Mouse (Mus musculus) hindbrain, embryonic 13.5 days (tissue): ENCODE measurements around the gene Psd4. TPM values are rescaled to one million over a fixed set of nuclear protein-coding genes. Genes with fewer than 3 reads are reported as not detected.

Experiments used
- ATAC-seq: fragments of 200-750 bp; cut with Nextera tagmentation; 2 replicates; pipeline ENCODE4 v1.8.0; 2017; ENCODE audit warnings: moderate TSS enrichment; ENCODE audit not compliant: low FRiP score
- H3K27ac ChIP-seq: fragments of 300-500 bp; sonication (generic); 2 replicates; pipeline ENCODE4 v1.5.1; 2015; ENCODE audit warnings: inconsistent platforms, mild to moderate bottlenecking, moderate library complexity
- H3K27me3 ChIP-seq: fragments of 300-500 bp; sonication (generic); 2 replicates; pipeline ENCODE4 v1.6.1; 2015; ENCODE audit warnings: mild to moderate bottlenecking, inconsistent platforms
- H3K36me3 ChIP-seq: fragments of 300-500 bp; sonication (generic); 2 replicates; pipeline ENCODE4 v1.6.1; 2015; ENCODE audit warnings: mild to moderate bottlenecking, inconsistent platforms
- H3K4me1 ChIP-seq: fragments of 300-500 bp; sonication (generic); replicated peaks from 2 replicates; pipeline ENCODE4 v1.6.1; 2015; ENCODE audit warnings: inconsistent platforms
- H3K4me2 ChIP-seq: fragments of 300-500 bp; sonication (generic); 2 replicates; pipeline ENCODE4 v1.6.1; 2015; ENCODE audit warnings: inconsistent platforms, mild to moderate bottlenecking, moderate library complexity
- H3K4me3 ChIP-seq: fragments of 300-500 bp; sonication (generic); 2 replicates; pipeline ENCODE4 v1.5.1; 2015; ENCODE audit warnings: mild to moderate bottlenecking, inconsistent platforms
- H3K9ac ChIP-seq: fragments of 300-500 bp; sonication (generic); 2 replicates; pipeline ENCODE4 v1.6.1; 2015; ENCODE audit warnings: mild to moderate bottlenecking, inconsistent platforms
- H3K9me3 ChIP-seq: fragments of 300-500 bp; sonication (generic); 2 replicates; pipeline ENCODE4 v1.6.1; 2016; ENCODE audit warnings: inconsistent platforms
- WGBS: fragments of 180-500 bp; shearing (Covaris S2); methylation state at CpG from one replicate; pipeline ENCODE4 v1.1.7; 2015; 5-methylcytosine and 5-hydroxymethylcytosine counted together
- polyA plus RNA-seq: library from polyadenylated mRNA; unstranded; fragments of >200 nt; fragmentation: Nextera tagmentation; extraction: Ambion mirVana; gene quantifications from 2 replicates; pipeline ENCODE4 v1.2.1, GENCODE M21; 2015

Psd4 gene
- polyA plus RNA-seq, 1 experiment from 2014 or later, result 0.74 TPM

DNA sequence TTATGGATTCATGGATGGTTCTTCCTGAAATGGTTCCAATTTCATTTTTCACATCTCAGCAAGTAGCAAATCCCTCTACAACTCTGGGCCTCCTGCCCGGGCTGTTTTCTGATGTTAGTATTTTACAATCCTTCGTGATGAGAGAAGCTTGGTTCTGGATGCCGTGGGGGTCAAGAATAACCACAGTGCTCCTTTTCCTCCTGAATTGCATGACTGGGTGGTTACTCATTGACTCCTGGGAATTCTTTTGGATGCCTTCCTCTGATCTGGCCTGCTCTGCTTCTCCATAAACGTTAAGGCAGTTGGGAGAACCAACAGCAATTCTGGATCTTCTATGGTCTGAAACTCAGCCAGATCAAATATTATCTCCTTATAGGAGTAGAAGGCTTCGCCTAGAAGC, 85.8 kb downstream of the Psd4 start:
- Histone ChIP-seq H3K36me3 (no peaks in the 10 kb centered on the region), H3K4me1 (peaks cover 23% of the 10 kb centered on the region), H3K4me2 (no peak overlapping the region), H3K9ac (no peak overlapping the region), H3K9me3 (no peaks in the 10 kb centered on the region), H3K27me3 (no peaks in the 10 kb centered on the region), H3K27ac (peak overlapping the region; percentile 73; the same call in 1 of the 2 replicates), H3K4me3 (no peak overlapping the region)
- no peak for ATAC-seq
- 79% methylated on average over 5 of the region's 5 CpGs for WGBS

DNA sequence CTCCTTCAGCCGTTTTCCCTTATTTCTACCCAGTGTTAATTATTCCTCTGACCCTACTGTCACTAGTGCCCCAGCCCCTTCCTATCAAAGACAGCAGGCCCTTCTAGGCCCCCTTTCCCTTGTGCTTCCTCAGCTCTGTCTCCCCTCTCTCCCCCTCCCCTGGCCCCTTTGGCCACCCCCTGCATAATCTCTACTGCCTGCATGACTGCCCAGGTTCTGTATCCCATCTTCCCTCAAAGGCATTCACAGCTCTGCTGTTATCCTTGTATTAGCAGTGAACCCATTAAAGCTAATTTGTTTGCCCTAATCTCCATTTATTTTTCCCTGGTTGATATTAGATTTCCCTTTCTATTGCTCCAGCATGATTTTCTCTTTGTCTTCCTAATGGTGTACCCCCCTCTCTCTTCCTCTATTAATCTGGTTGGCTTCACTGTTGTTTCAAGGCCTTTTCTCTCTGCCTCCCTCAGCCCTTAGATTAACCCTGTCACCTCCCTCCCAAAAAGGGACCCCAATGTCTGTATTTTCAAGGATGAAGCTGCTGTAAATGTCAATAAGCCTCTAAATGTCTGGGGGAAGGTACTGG, 87.1 kb downstream of the Psd4 start:
- Histone ChIP-seq H3K9me3 (no peaks in the 10 kb centered on the region), H3K4me3 (no peak overlapping the region), H3K36me3 (no peaks in the 10 kb centered on the region), H3K27ac (peak overlapping the region; percentile 73), H3K4me1 (peaks cover 23% of the 10 kb centered on the region), H3K9ac (no peak overlapping the region), H3K4me2 (no peak overlapping the region), H3K27me3 (no peaks in the 10 kb centered on the region)
- 16% methylated on average over 1 of the region's 1 CpGs for WGBS
- peak; percentile 85 for ATAC-seq

DNA sequence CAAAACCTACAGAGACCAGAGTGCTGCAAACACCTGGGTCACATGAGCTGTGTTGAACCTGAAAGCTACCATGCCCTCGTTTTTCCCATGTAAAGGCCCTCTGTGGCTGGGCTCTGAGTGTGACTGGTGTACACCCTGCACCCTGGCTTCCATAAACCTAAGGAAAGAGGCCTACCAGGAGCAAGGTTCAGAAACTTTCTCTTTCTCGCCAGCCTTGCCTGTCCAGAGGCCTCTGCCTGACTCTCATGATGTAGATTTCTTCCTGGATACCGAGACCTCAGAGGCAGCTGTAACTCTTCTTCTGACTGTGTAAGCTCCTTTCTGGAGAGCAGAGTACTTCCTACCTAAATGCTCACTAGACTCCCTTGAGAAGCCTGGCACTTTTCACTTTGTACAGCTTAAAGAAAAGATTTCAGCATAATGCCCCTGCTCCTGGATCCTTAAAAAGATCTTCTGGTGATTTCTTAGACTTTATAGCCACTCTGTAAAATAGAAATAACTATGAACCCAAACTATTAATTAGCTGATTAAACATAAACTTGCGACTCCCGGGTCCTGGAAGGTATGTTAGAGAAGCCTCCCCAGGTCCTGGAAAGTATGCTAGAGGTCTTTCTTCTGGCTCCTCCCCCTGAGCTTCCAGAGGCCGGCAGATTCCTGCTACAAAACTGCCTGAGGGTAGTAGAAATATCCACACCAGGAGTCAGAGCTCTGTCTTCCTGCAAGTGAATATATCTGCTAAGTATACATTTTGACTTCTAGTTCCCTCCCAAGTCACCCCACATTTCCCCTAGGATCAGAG, 87.9 kb downstream of the Psd4 start:
- ATAC-seq, result no peak
- Histone ChIP-seq H3K4me1 (peaks cover 23% of the 10 kb centered on the region), H3K4me2 (no peak overlapping the region), H3K9ac (0 out of 2 replicates have a peak overlapping the region, but pooled peaks have one; percentile 2), H3K27me3 (no peaks in the 10 kb centered on the region), H3K4me3 (no peak overlapping the region), H3K36me3 (no peaks in the 10 kb centered on the region), H3K9me3 (no peaks in the 10 kb centered on the region), H3K27ac (peak overlapping the region; percentile 73)
- WGBS, result 51% methylated on average over 6 of the region's 6 CpGs

DNA sequence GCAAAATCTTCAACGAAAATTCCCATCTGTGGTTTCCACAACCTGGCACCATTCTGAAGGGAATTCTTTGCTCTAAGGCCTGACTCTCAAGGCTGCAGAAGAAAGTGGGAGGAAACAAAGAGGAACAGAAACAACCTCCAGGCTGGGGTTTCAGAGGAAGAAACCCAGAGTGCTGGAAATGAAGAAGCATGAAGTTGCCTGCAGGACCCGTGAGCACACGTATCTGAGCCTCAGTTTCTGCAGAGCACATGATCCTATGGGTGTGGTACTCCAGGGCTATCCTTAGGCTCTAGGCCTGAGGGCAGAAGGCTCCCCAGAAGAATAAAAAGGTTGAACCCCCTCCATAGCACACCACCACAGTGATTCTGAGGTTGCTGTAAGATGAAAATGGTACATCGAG, 89.5 kb downstream of the Psd4 start:
- H3K4me1 ChIP-seq, result peaks cover 23% of the 10 kb centered on the region
- peak overlapping the region; percentile 12; the same call in 1 of the 2 replicates for H3K27ac ChIP-seq
- H3K36me3 ChIP-seq, result no peaks in the 10 kb centered on the region
- H3K4me3 ChIP-seq, result no peak overlapping the region
- no peak for ATAC-seq
- H3K9ac ChIP-seq, result no peak overlapping the region
- 85% methylated on average over 4 of the region's 4 CpGs for WGBS
- no peak overlapping the region for H3K4me2 ChIP-seq
- H3K27me3 ChIP-seq, result no peaks in the 10 kb centered on the region
- no peaks in the 10 kb centered on the region for H3K9me3 ChIP-seq

DNA sequence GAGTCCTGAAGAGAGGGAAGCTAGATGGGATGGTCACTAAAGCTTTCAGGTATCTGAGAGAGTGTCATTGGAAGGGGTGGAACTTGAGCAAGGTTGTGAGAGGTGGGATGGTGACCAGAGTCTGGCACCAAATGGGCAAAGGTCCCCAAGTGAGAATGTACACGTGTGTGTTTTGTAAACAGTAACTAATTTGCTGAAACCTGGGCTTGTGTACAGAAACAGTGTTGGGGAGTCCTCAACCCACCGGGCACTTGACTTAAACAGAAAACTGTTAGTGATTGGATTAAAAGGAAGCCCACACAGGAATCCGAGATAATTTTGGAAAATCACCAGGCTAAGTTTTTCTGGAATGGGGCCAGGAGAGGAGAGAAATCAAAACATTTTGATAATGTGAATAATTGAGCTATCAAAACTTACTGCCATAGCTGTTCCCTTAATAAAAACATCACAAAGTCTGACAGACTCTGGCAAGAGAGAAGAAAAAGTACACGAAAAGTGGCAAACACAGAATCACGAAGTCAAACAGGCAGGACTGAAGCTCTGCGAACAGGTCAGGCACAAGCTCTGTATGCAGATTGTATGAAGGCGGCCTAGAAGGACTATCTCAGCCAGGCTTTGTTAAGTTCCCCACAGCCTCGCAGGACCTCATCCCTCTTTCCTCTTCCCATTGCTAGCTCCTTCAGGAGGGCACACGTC, 92.9 kb downstream of the Psd4 start:
- ATAC-seq, result no peak
- Histone ChIP-seq H3K4me3 (no peak overlapping the region), H3K4me2 (no peak overlapping the region)

DNA sequence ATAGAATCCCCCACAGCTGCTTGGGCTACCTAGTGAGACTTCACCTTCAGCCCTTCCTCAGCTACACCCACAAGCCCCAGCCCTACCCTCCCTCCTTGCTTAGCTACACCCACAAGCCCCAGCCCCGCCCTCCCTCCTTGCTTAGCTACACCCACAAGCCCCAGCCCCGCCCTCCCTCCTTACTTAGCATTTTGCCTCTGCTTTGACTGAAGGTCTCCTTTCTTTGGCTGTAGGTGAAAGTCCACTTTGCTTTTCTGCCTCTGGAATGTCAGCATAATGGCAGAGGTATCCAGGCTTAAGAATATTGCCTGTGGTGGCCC, 93.4 kb downstream of the Psd4 start:
- ATAC-seq, result no peak
- Histone ChIP-seq H3K27ac (no peak overlapping the region), H3K4me1 (0 out of 2 replicates have a peak, but pooled peaks cover 5% of the 10 kb centered on the region), H3K9ac (no peak overlapping the region), H3K9me3 (no peaks in the 10 kb centered on the region), H3K27me3 (no peaks in the 10 kb centered on the region), H3K36me3 (no peaks in the 10 kb centered on the region), H3K4me2 (no peak overlapping the region), H3K4me3 (no peak overlapping the region)
- WGBS, result 23% methylated on average over 2 of the region's 2 CpGs

More for the DNA sequence above, 92.9 kb downstream of the Psd4 start:
- WGBS, result 56% methylated on average over 9 of the region's 9 CpGs
- Histone ChIP-seq H3K27ac (no peak overlapping the region), H3K27me3 (no peaks in the 10 kb centered on the region), H3K4me1 (peaks cover 7% of the 10 kb centered on the region; the same call in 1 of the 2 replicates), H3K9ac (no peak overlapping the region), H3K9me3 (no peaks in the 10 kb centered on the region), H3K36me3 (no peaks in the 10 kb centered on the region)

Other genes with a start within 250 kb of the Psd4 start
- not detected in 2 replicates for gene Il1f8, start 214.4 kb upstream of the Psd4 start, polyA plus RNA-seq
- not detected in 2 replicates for gene Il1f9, start 181.1 kb upstream of the Psd4 start, polyA plus RNA-seq
- not detected in 2 replicates for gene Il1f6, start 152.2 kb upstream of the Psd4 start, polyA plus RNA-seq
- not detected in 2 replicates for gene Il1f5, start 90.6 kb upstream of the Psd4 start, polyA plus RNA-seq
- gene Il1f10, start 76.4 kb upstream of the Psd4 start, polyA plus RNA-seq, result not detected in 2 replicates
- 0.16 and 0.44 TPM in 2 replicates for gene Il1rn, start 30.7 kb upstream of the Psd4 start, polyA plus RNA-seq
- gene Pax8, start 108.0 kb downstream of the Psd4 start, polyA plus RNA-seq, result 32.9 and 41.1 TPM in 2 replicates